Mouse (Mus musculus) bone marrow, adult 2 months (tissue): ENCODE results near the gene Taf6.

Experiments used
- CTCF ChIP-seq: fragments of 200-500 bp; IDR thresholded peaks from 2 replicates; pipeline ENCODE4 v1.5.1; 2011; ENCODE audit warnings: low read length, control low read depth; ENCODE audit not compliant: control insufficient read depth, insufficient read depth
- POLR2A ChIP-seq: fragments of 200-500 bp; IDR thresholded peaks from 2 replicates; pipeline ENCODE4 v1.6.1; 2011; ENCODE audit warnings: low read depth, mild to moderate bottlenecking, control low read depth, low read length, borderline replicate concordance; ENCODE audit not compliant: control insufficient read depth

- no peak for TF ChIP-seq CTCF
- no peak for TF ChIP-seq POLR2A
Measured at GRCm38 (mm10) chr5:138233778-138234177, 46.5 kb upstream of the Taf6 start.
